Mouse (Mus musculus) intestine, embryonic 16.5 days (tissue): ENCODE data around the gene Zfp146. TPM values are rescaled to one million over a fixed set of nuclear protein-coding genes. Genes with fewer than 3 reads are reported as not detected.
"Not testable (repeated sequence)": the region's sequence is repeated elsewhere in the genome, so short reads cannot be mapped to it uniquely, and the experiment has no call there.

Source experiments
- ATAC-seq: fragments of 200-750 bp; cut with Nextera tagmentation; 2 replicates; pipeline ENCODE4 v1.8.0; 2017; ENCODE audit warnings: moderate TSS enrichment, moderate library complexity
- H3K27ac ChIP-seq: fragments of 300-500 bp; sonication (generic); 2 replicates; pipeline ENCODE4 v1.5.1; 2014; ENCODE audit warnings: mild to moderate bottlenecking, low read length
- H3K27me3 ChIP-seq: fragments of 300-500 bp; sonication (generic); replicated peaks from 2 replicates; pipeline ENCODE4 v1.6.1; 2014; ENCODE audit warnings: low read length, control low read depth, mixed read lengths; ENCODE audit not compliant: control insufficient read depth, insufficient read depth
- H3K36me3 ChIP-seq: fragments of 300-500 bp; sonication (generic); 2 replicates; pipeline ENCODE4 v1.6.1; 2014; ENCODE audit warnings: low read length, control low read depth; ENCODE audit not compliant: control insufficient read depth, insufficient read depth
- H3K4me1 ChIP-seq: fragments of 300-500 bp; sonication (generic); 2 replicates; pipeline ENCODE4 v1.6.1; 2014; ENCODE audit warnings: low read length, control low read depth, mixed read lengths; ENCODE audit not compliant: control insufficient read depth, insufficient read depth
- H3K4me2 ChIP-seq: fragments of 300-500 bp; sonication (generic); 2 replicates; pipeline ENCODE4 v1.6.1; 2014; ENCODE audit warnings: low read depth, low read length, control low read depth
- H3K4me3 ChIP-seq: fragments of 300-500 bp; sonication (generic); 2 replicates; pipeline ENCODE4 v1.5.1; 2014; ENCODE audit warnings: mild to moderate bottlenecking, low read length
- H3K9ac ChIP-seq: fragments of 300-500 bp; sonication (generic); 2 replicates; pipeline ENCODE4 v1.6.1; 2014; ENCODE audit warnings: low read depth, low read length
- H3K9me3 ChIP-seq: fragments of 300-500 bp; sonication (generic); 2 replicates; pipeline ENCODE4 v1.6.1; 2016; ENCODE audit warnings: low read length, control low read depth; ENCODE audit not compliant: control insufficient read depth
- WGBS: fragments of 180-500 bp; shearing (Covaris S2); extraction: QIAGEN DNeasy Blood & Tissue Kit; methylation state at CpG from one replicate; pipeline ENCODE4 v1.1.7; 2014; 5-methylcytosine and 5-hydroxymethylcytosine counted together
- polyA plus RNA-seq: library from polyadenylated mRNA; unstranded; fragments of >200 nt; fragmentation: Nextera tagmentation; extraction: Ambion mirVana; gene quantifications from 2 replicates; pipeline ENCODE4 v1.2.1, GENCODE M21; 2015

Zfp146 gene
- polyA plus RNA-seq, 1 experiment from 2014 or later = 9.7 TPM

DNA sequence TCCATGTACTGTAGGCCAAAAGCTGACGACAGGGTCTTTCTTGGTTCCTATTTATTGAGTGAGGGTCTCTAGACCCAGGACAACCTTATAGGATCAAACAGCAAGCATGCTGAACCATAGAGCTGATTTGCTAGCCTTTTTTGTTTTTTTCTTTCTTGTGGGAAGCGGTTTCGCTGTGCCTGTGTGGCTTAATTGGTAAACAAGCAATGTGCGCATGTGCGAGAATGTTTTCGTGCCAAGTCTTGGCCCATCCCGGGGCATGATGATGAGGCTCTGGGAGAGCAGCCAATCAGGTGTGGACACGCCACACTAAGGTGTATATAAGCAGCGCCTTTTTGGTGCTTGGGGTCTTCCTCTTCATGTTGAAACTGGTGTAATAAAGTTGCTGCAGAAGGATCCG lies 12.4 kb upstream of the Zfp146 start:
- not testable (repeated sequence) for H3K9ac ChIP-seq, H3K36me3 ChIP-seq, ATAC-seq, H3K4me1 ChIP-seq, H3K27ac ChIP-seq, H3K9me3 ChIP-seq, H3K27me3 ChIP-seq, H3K4me2 ChIP-seq, H3K4me3 ChIP-seq
- WGBS = 95% methylated on average over 10 of the region's 10 CpGs

DNA sequence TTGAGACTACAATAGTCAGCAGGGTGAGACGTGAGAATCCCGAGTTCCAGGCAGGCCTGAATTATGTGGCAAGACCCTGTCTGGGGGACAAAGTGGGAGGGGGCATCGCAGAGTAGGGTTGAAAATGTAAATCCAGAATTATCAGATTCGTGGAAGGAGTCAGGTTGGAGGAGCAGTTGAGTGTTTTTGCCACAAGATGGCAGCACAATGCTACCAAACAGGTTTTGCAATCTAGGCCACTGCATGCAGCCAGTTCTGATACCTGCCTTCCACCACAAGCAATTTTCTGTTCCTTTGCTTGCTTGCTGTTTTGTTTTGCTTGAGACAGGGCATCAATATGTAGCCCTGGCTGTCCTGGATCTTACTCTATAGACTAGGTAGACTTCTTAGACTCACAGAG lies 11.8 kb upstream of the Zfp146 start:
- ATAC-seq = no peak
- no peak overlapping the region for H3K9ac ChIP-seq

DNA sequence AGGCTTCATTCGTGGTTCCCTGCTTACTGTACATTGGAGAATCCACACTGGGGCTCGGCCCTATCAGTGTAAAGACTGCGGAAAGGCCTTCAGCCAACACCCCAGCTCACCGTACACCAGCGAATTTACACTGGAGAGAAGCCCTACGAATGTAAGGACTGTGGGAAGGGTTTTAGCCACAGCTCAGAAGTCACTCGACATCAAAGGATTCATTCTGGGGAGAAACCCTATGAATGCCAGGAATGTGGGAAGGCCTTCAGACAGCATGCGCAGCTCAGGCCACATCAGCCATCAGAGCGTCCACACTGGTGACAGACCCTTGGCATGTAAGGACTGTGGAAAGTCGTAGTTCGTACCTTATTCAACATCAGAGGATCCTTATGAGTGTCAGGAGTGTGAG lies 8.7 kb upstream of the Zfp146 start:
- H3K9me3 ChIP-seq = no peaks in the 10 kb centered on the region
- H3K4me1 ChIP-seq = no peaks in the 10 kb centered on the region
- WGBS = 81% methylated on average over 11 of the region's 11 CpGs

More for the DNA sequence above, 11.8 kb upstream of the Zfp146 start:
- WGBS = 4% methylated on average over 4 of the region's 4 CpGs
- Histone ChIP-seq H3K4me1 (peaks cover 6% of the 10 kb centered on the region), H3K9me3 (no peaks in the 10 kb centered on the region), H3K4me3 (no peak overlapping the region), H3K27ac (no peak overlapping the region), H3K4me2 (no peak overlapping the region), H3K36me3 (peaks cover 5% of the 10 kb centered on the region; the same call in 1 of the 2 replicates), H3K27me3 (no peaks in the 10 kb centered on the region)

DNA sequence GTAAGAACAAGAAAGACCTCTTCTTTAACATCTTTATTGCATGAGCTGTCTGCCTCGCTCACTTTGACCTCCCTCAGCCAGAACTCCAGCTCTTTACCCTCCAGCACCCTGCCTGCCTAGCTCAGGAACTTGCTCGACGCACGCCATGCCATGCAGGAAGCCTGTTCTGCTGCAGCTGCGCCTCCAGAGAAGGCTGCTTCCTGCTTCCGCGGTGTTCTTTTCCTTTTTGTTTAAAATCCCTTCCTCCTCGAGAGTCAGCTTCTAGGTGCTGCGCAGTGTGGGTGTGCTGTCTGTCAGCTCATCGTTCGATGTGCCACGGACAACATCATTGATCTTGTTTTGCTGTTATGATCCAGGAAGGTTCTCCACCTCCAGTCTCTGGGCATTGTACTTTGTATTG lies 6.9 kb upstream of the Zfp146 start:
- ATAC-seq = no peak
- no peak overlapping the region for H3K4me2 ChIP-seq
- H3K9ac ChIP-seq = no peak overlapping the region

More for the DNA sequence above, 8.7 kb upstream of the Zfp146 start:
- H3K4me2 ChIP-seq = no peak overlapping the region
- H3K27ac ChIP-seq = no peak overlapping the region
- no peak overlapping the region for H3K4me3 ChIP-seq
- H3K9ac ChIP-seq = no peak overlapping the region
- H3K27me3 ChIP-seq = no peaks in the 10 kb centered on the region
- H3K36me3 ChIP-seq = peaks cover 5% of the 10 kb centered on the region; the same call in 1 of the 2 replicates
- no peak for ATAC-seq

DNA sequence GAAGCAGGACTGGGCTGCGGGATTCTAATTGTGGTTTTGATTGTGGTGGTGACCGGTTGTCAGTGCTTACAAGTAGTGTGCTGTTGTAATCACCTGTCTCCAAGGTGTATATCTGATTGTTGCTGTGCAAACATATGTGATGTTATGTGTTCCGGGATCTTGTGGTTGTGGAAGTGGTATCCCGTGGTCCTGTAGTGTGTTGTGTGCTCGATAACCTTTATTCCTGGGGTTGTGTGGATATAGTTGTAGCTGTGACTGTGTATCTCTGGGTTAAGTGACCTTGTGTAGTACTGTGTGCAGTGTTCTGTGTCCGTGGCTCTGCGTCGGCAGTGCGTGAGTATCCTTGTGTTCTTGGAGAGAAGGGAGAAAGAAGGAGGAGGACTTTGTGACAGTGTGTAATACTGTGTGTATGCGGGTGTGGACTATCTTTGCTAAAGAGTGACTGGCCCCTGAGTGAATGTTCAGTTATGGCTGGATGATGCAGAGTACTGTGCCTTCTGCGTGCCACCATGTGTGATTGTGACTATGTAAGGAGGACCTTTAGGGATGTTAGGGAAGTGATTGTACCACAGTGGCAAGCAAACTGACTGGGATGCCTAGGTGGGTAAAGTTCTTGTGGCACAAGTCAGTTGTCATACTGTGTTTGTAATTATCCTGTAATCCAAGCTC lies 867 bp upstream of the Zfp146 start:
- H3K27me3 ChIP-seq = no peaks in the 10 kb centered on the region
- peak overlapping the region; percentile 78 for H3K4me2 ChIP-seq
- peak overlapping the region; percentile 85 for H3K27ac ChIP-seq
- 19% methylated on average over 11 of the region's 11 CpGs for WGBS
- H3K36me3 ChIP-seq = peaks cover 17% of the 10 kb centered on the region
- H3K9ac ChIP-seq = peak overlapping the region; percentile 90
- no peak; the same call in none of the 2 replicates for ATAC-seq
- peak overlapping the region; percentile 72 for H3K4me3 ChIP-seq
- H3K9me3 ChIP-seq = peaks cover 20% of the 10 kb centered on the region
- H3K4me1 ChIP-seq = peaks cover 16% of the 10 kb centered on the region

More for the DNA sequence above, 6.9 kb upstream of the Zfp146 start:
- no peaks in the 10 kb centered on the region for H3K27me3 ChIP-seq
- 76% methylated on average over 12 of the region's 12 CpGs for WGBS
- H3K4me3 ChIP-seq = no peak overlapping the region
- H3K27ac ChIP-seq = no peak overlapping the region
- no peaks in the 10 kb centered on the region for H3K4me1 ChIP-seq
- no peaks in the 10 kb centered on the region for H3K9me3 ChIP-seq
- H3K36me3 ChIP-seq = peaks cover 5% of the 10 kb centered on the region; the same call in 1 of the 2 replicates

DNA sequence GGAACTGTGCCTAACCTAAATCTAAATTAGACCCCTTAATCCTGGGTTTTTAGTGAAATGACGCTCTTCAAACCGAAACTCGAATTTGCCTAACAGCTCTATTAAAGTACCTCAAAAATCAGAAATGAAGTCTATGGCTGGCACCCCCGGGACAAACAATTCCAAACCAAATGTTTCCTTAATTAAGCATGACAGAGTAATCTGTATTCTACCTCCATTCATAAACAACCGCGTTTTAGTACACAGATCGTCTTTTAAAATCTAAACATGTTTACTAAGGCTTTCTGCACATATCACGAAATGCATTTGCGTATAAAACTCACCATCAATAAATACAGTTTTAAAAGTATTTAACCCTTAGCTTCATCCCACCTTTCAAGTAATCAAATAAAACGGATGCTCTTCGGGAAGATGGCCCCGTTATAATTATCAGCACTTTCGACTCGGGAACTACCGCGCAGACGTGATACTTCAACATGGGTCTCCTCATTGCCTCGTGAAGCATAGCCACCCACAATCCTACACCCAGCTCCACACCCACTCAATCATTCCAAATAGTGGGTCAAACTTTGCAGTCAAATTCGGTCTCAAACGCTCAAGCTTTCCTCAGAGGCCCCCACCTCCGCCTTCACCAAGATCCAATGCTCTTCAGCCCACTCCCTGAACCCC lies 502 bp downstream of the Zfp146 start:
- 2% methylated on average over 21 of the region's 21 CpGs for WGBS
- Histone ChIP-seq H3K4me1 (peaks cover 16% of the 10 kb centered on the region), H3K4me2 (peak overlapping the region; percentile 66), H3K9ac (peak overlapping the region; percentile 90), H3K27ac (peak overlapping the region; percentile 86), H3K9me3 (peaks cover 27% of the 10 kb centered on the region), H3K36me3 (peaks cover 23% of the 10 kb centered on the region), H3K4me3 (peak overlapping the region; percentile 72), H3K27me3 (no peaks in the 10 kb centered on the region)
- peak; percentile 21 for ATAC-seq

DNA sequence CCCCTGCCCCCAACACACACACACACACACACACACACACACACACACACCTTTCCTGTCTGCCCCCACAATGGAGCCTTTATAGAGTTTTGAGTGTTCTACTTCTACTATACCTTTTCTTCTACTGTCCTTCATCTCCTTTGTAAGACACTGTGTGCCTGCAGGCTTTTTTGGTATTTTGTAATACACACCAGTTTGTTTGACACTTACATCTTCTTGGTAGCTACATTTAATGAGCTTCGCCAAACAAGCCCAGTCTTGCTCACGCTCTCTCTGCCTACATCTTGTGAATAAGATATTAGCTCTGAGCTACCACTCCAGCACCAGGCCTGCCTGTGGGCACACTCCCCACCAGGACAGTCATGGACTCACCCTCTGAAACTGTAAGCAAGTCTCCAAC lies 4.8 kb downstream of the Zfp146 start:
- 98% methylated on average over 2 of the region's 2 CpGs for WGBS
- Histone ChIP-seq H3K9ac (no peak overlapping the region), H3K9me3 (peaks cover 62% of the 10 kb centered on the region), H3K4me2 (no peak overlapping the region), H3K4me1 (peaks cover 9% of the 10 kb centered on the region), H3K27me3 (no peaks in the 10 kb centered on the region), H3K27ac (no peak overlapping the region), H3K36me3 (peaks cover 63% of the 10 kb centered on the region), H3K4me3 (no peak overlapping the region)
- ATAC-seq = no peak

DNA sequence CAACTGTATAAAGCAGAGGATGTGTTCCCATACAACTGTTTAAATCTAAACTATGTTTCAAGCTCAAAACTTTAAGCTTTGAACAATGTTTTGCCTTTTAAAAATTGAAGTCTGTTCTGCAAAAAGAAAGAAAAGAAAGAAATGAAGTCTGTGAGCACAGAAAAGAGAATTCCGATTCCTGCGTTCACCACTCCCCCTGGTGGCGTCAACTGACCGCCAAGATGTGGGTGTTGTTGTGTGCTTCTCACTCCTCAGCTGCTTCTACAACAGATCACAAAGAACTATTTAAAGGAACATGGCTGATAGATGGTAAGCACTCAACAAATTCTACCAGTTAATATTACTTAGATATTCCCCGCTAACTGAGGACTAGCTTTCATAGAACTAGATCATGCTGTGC lies 6.4 kb downstream of the Zfp146 start:
- WGBS = 95% methylated on average over 5 of the region's 5 CpGs
- H3K4me1 ChIP-seq = peaks cover 5% of the 10 kb centered on the region
- H3K9me3 ChIP-seq = peaks cover 68% of the 10 kb centered on the region
- no peak overlapping the region for H3K9ac ChIP-seq
- no peak overlapping the region for H3K4me3 ChIP-seq
- H3K36me3 ChIP-seq = peaks cover 79% of the 10 kb centered on the region
- no peak for ATAC-seq
- no peak overlapping the region for H3K4me2 ChIP-seq
- no peaks in the 10 kb centered on the region for H3K27me3 ChIP-seq
- H3K27ac ChIP-seq = no peak overlapping the region

DNA sequence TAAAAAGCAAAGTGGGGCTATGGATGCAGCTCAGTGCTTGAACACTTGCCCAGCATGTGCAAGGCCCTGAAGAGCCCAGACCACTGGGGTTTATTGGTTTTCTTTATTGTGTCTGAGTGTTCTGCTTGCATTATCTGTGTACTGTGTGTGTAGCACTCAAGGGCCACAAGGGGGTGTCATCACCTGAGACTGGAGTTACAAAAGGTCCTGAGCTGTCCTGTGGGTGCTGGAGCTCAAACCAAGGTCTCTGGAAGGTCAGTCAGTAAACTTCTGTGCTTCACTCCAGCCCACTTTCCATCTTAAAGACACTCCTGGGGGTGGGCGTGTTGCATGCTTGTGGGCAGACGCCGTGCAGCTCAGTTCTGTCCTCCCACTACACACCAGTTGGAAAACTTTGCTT lies 14.0 kb downstream of the Zfp146 start:
- whole genome bisulfite sequencing = 97% methylated on average over 3 of the region's 3 CpGs
- H3K36me3 ChIP-seq = peaks cover 63% of the 10 kb centered on the region
- no peak overlapping the region for H3K4me3 ChIP-seq
- H3K27me3 ChIP-seq = no peaks in the 10 kb centered on the region
- H3K9me3 ChIP-seq = peaks cover 50% of the 10 kb centered on the region
- no peak overlapping the region for H3K4me2 ChIP-seq
- H3K4me1 ChIP-seq = no peaks in the 10 kb centered on the region
- no peak overlapping the region for H3K27ac ChIP-seq
- no peak for ATAC-seq
- H3K9ac ChIP-seq = no peak overlapping the region
